Mouse (Mus musculus) CD8-positive naive resting alpha-beta T cell, adult 2 months (primary cell): ENCODE results near the gene Rbfox1.

Experiments
- DNase-seq, 2 experiments: peaks; one replicate each; pipeline ENCODE4 v3.0.0; 2022; ENCODE audit warnings: low read depth in 2 of 2, low spot score in 2 of 2

The Rbfox1 gene

DNA sequence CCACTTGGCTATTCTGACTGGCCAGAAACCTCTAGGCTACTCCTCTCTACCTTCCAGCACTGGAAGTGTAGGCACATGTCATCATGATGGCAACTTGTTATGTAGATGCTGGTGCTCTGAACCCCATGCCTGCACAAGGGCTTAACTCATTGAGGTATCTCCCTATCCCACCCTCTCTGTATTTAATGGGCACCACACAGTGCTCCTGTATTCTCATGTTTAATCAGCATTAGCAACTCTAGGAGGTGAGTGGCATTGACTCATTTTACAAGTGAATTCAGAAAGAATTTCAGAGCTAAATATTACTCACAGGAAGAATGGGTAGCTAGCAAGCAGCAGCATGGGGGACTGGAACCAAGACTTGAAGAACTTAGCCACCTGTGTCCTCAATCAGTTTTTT is 321.3 kb downstream of the Rbfox1 start:
- no peak for DNase-seq

DNA sequence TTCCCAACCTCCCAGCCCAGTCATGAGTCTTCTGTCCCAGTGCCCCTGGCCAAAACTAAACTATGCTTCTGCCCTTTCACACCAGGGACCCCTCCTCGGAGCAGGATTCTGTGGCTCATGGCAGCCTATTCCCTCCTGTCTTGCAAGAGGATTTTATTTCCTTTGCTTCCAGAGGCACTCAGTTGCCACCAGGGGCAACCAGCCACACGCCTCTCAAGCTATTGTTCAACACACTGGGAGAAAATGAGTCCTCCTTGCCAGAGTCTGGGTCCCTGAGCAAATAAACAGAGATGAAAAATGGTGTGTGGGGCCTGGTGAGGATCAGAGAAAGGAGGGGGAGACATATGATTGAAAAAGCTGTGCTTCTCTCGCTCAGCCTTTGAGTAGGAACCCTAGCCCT is 327.8 kb downstream of the Rbfox1 start:
- DNase-seq = no peak

DNA sequence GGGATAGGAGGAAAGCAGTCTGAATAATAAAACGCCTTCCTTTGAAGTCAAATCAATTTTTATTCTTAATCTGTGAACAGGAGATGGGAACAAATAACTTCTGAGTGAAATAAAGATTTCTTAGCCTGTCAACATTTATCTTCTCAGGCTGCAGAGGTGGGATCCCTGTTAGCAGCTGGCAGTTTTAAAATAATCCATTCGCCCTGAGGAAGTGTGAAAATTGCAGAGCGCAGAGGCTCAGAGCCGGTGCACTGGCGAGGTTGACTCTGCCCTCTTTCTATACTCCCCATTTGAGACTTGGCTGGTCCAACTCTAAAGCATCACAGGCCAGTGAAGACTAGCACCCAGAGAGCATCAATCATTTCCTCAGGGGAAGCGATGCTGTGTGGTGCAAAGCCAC is 342.3 kb downstream of the Rbfox1 start:
- no peak for DNase-seq

DNA sequence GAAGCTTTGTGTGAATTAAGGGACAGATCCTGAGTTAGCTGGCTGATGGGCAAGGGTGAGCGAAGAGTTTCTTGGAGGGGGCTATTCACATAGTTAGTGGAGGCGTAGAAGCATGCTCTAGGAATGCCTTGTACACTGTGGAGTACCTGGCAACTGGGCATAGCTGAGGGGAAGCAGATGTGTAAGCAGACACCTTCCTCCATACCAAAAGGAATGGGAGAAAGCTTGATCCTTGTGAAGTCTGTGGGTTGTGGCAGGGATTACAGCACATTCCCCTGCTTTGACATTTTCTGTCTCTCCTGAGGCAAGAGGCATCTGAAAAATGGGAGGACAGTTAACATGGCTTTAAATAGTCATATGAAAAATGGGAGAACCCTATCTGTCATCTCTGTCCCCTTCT is 347.8 kb downstream of the Rbfox1 start:
- no peak for DNase-seq

DNA sequence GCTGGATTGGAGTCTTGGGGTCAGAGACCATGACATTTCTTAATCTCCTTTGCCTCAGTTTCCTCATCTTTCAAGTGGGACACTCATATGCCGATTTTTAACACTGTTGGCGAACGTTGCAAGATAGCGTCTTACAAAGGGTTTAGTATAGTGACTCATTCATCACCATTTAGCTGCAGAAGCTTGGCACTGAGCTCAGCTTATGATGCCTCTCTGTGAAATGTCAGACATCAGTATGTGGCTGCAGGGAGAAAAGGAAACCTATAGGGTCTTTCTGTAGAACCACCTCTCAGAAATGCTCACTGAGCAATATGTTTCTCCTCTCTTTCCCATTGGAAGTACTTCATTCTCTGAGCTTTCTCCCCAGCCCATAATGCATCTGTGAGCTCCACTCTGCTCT is 356.2 kb downstream of the Rbfox1 start:
- no peak for DNase-seq

DNA sequence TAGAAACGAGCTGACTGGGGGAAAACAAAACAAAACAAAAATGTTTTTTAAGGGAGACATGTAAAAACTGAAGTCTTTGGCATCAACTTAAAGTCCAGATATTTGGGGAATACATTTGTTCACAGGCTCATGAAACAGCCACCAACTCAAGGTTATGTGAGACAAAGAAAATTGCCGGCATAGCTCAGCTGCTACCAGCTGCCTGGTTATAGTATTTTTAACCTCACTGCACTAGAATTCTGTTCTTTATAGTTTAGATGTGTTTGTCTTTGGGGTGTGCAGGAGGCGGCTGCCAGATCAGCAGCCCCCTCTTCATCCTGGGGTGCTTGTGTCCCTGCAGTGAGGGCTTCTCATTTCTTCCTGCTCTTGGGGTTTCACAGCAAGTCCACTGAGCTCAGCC is 357.3 kb downstream of the Rbfox1 start:
- no peak for DNase-seq

DNA sequence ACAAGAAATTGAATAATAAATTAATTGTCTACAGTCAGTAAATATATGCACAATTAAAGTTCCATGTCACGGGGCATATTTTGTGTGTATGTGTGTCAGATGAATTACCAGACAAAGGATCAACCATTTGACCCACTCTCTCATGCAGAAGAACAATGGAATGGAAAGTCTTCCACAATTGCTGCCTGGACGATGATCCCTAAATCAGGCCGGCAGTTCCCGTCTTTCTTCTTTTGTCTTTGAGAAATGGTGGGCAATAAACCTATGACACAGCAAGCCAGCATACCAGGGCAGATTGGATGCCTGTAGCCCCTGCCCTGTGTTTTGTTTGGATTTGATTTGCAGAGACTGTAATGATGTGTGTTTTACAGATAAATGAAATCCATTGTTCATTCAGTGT is 362.4 kb downstream of the Rbfox1 start:
- DNase-seq = no peak

DNA sequence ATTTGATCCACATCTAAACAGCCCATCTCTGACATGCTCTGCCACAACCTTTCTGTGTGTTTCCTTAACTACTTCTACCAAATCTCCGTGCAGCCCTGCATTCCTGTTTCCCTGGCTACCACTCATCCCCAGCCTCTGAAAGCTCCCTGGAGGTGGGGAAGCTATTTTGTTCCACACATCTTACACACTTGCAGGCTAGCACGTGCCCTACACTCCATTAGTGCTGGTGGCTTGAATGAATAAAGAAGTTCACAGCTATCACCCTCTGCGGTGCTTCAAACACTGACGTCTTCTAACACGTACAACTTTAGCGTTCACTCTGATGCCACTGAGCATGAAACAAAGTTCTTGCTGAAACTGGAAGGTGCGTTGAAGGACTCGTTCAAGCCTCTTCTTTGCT is 379.4 kb downstream of the Rbfox1 start:
- no peak for DNase-seq

DNA sequence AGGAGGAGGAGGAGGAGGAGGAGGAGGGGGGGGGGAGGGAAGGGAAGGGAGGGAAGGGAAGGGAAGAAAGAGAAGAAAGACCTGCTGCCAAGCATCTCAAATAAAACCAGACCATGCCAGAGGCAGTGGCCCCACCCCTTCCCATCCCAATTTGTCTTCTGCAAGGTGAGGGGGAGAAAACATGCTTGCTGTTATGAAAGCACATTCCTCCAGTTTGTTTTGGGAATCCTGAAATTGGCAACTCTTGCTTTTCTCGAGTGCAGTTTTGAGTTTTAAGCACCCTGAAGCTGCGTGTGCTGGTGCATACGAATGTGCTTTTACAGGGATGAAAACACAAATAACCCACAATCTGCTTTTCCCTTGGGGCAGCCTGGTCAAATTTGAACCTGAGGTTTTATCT is 380.5 kb downstream of the Rbfox1 start:
- DNase-seq = no peak

DNA sequence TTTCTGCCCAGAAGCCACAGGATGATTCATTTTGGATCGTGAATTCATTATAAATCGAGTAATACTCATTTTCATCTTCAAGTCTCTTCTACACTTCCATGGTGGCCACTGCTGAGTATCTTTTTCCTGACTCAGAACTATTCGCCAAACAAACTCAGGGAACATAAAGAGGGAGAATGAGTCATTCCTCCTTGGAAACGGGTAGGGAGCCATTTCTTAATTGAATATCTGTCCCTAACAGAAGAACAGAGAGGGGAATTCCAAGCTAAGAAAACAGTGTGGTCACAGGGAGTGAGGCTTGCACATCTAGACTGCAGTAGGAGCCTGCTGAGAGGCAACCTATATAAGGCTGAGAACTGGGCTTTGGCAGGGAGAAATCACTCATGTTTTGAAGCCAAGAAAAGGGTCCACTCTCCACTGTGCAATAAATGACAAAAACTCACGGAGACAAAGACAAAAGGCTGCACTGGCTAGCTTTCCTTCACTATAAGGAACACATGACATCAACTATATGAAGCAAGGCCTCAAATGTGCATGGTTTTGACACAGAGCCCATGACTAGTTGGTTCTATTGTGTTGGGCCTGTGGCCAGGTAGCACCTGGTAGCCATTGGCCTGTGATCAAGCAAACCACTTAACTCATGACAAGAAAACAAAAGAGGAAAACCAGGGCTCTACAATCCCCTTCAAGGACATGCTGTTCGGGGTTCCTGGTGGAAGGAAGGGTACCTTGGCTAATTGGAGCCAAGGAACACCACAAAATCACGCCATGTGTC is 386.6 kb downstream of the Rbfox1 start:
- no peak for DNase-seq

DNA sequence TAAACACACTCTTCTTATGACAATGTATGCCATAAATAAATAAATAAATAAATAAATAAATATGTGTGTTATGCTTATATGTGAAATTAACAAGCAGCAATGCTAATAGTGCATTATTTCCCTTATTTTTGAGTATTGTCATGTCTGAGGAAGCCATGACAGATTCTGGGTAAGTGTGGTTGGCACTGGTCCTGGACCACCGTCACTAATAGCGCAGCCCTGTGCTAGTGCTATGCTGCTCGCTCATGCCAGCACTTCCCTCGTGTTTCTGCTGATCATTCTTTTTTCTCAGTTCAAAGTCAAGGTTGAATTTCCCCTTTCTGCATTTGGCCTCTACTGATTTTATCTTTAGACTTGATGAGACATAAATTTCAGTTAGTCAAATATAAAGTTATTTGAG is 398.3 kb downstream of the Rbfox1 start:
- DNase-seq = no peak

DNA sequence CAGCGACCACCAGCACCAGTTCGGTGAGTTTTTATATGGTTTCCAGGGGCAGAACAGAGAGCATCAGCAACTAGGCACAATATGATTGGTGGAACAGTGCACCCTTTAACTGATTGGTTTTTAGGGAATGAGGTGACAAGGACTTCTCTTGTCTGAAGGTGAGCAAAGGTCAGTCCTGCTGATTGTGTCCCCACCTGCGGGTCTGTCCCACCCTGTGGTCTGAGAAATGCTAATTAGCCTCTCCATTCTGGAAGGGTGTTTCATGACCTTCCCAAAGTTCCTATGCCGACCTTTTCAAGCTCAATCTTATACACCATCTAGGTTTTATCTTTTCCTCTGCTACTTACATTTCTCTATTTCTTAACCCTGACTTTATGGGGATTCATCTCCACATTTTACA is 399.2 kb downstream of the Rbfox1 start:
- no peak for DNase-seq

DNA sequence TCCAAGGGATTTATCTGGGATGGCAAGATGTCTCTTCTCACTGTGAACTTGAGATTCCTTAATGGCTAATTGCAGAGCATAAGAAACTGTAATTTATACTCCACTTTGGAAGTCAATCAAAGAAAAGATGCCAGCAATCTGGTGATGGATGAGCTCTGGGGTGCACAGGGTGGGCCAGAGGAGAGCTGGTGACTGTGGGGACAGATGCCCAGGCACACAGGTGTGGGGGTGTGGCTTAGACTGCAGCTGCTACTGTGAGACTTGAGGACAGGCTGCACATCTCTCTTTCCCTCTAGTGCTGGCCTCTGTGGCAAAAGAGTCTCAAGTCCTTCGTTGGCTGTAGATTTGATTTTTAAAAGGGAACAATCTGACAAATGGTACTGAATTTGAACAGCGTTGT is 402.5 kb downstream of the Rbfox1 start:
- no peak for DNase-seq

DNA sequence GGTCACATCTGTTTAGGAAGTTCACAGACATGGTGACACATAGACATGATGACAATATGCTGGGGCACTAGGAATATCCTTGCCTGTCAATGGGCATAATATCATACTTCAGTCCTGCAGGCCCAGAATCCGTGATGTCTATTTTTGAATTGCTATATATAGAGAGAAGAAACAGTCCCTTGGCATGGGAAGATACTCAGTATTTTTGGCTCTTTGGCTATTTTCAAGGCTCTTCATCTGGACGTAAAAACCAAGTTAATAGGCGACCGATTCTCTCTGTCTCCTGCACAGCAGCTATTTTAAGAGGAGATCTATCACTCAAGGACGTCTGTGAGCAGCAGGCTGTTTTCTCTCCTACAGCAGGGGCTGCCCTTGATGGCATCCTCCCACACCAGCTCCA is 415.0 kb downstream of the Rbfox1 start:
- no peak for DNase-seq

DNA sequence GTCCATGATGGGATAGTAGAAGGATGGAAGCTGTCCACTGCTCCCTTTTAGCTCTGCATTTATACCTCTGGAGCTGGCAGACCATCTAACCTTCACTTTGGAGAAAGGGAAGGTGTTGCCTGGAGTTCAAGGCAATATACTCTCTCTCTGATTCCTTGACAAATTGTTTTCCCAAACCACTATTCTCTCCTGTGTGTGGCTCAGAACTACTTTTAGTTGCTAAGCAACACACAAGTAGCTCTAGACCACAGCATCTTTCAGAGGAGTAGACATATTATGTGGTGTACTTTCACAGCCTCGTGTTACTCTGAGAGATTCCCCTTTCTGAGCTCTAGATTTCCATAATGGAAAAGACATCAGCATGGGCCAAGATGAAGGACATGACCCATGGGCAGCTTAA is 417.9 kb downstream of the Rbfox1 start:
- no peak for DNase-seq

DNA sequence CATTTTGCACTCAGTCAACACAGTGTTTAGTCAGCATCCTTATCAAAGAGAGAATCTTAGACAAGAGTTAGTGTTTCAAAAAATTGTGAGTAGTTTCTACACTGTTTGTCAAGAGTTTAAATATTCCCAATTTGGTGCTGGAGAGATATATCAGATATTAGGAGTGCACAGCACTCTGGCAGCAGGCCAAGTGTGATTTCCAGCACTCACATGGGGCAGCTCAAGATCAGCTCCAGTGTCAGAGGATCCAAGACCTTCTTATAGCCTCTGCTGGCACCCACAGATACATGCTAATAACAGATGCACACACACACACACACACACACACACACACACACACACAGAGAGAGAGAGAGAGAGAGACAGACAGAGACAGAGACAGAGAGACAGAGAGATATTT is 424.8 kb downstream of the Rbfox1 start:
- DNase-seq = no peak

DNA sequence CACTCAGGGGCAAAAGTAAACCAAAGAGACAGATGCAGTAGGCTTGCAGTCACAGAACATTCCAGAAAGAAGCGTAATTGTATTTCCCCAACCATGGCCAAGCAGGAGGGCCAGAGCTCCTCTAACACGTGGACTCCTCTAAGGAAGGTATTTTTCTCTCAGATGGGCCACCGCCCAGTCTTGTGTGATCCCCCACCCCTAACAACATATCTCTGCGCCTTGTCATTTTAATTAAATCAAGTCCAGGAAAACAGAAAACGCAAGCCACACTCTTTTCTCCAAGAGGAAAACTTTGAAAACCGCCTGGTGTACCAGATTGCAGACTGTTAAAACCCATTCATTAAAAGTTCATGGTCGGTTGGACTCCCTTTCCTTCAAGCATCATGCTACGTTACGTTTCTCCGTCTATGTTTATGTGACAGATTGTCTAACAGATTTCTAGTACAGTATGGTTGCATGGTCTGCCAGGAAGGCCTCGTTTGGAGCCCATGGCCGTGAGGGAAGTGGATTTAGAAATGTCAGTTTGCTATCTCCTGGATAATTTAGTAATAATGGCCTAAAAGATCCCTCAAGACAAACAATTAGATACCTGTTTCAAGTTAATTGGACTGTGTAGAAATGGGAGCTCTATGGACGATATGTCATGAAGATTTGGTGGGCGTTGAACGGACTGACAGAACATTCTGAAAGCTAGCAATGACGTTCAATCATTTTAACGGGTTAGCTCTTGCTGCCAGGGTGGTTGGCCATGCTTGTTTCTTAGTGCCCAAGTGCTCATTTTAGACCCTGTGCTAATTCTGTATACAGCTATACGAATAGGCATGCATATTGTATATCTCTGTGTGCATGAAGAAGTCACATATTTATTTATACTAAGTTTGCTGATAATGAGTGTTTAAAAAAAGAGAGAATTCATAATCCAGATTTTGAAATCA is 425.9 kb downstream of the Rbfox1 start:
- DNase-seq = no peak

DNA sequence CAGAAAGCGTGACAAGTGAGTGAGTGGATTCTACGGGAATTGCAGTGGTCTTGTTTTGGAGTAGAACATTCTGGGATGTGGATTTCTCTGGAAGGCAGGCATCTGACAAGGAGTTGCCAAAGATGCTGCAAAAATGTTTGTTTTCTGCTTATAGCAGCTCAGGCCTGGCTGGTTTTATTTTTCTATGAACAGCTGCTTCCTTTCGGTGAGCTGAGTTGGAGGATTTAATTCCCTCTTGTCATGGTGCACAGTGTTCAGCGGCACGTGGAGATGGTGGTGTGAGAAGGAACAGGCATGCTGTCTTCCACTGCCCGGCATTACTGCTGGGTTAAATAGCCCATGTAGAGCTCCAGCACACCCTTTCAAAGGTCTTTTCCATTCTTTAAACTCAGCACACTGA is 428.5 kb downstream of the Rbfox1 start:
- no peak for DNase-seq

DNA sequence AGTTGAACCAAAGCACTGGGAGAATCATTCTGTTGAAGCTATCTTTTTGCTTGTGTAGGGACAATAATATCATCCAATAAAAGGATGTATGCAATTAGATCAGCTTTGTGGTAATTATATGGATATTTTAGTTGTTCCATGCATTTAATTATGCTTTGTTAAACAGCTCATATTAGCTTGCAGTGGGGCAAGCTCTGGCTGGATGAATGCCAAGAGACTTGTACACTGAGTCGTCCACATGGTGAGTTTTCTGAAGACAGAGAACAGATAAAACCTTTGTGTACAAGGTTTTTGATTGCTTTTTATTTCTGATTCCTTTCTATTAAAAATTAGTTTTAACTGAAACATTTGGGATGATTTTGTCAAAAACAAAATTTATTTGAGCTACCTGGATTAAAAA is 439.7 kb downstream of the Rbfox1 start:
- DNase-seq = no peak

DNA sequence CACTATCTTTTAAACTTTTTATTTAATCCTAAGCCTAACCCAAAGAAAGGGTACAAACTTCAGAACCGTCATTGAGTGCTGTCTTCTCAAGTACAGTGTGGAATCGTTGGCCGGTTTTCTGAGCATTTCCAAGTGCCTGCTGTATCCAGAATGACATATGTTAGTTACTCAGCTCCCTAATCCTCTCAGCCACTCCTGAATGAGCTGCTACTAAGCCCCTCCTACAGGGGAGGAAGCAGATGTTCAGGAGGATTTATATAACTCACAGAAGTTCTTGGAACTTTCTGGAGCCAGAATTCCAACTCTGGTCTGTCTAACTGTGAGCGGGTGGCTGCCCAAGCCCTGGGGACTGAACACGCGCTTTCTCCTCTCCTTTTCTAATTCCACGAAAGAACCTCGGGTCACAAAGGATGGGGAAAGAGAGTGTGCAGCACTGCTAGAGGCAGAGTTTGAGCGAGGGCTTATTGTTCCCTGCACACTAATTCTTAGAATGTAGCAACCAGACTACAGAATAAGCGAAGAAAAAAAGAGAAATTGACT is 446.3 kb downstream of the Rbfox1 start:
- no peak for DNase-seq

DNA sequence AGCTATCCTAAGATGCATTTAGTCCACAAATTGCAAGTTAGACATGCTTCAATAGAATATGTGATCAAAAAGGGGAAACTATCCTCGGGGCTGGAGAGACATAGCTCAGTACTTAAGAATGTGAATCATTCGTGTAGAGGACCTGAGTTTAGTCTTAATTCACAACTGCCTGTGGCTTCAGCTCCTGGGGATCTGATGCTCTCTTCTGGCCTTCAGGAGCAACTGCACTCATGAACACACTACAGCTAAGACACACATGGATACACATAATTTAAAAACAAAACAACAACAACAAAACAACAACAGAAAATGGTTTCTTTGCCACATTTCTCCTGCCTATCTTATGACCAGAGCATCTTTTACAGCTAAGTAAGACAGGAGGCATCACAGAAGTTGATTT is 448.1 kb downstream of the Rbfox1 start:
- no peak for DNase-seq

DNA sequence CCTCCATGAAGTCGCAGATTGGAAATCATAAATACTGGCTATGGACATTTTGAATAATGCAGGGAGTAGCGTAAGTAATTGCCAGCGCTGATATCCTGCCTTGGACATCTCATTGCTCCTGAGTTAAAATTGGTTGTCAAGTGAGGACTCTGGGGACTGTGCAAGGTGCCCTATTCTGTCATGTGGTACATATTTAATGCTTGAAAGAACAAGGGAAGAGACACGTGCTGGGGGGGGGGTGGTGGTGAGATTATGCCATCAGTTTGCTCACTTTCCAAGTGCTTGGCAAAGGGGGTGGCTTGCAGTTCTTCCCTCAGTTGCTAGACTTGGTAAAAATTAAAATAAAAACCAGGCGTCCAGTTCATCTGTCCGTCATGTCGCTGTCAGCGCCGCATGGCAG is 462.9 kb downstream of the Rbfox1 start:
- no peak for DNase-seq
